Mouse (Mus musculus): ENCODE results near the gene Gm5662. TPM values are rescaled to one million over a fixed set of nuclear protein-coding genes. Genes with fewer than 3 reads are reported as not detected.

Gm5662 gene
- polyA plus RNA-seq, 1 experiment: not detected

Other genes with a start within 250 kb of the Gm5662 start
- not detected in 2 replicates for gene Gm2056, start 247.5 kb downstream of the Gm5662 start, polyA plus RNA-seq (2012; rRNA removed)
- not detected in 2 replicates for gene Gm16368, start 190.8 kb downstream of the Gm5662 start, polyA plus RNA-seq (2012; rRNA removed)
- gene Gm10436, start 92.4 kb downstream of the Gm5662 start, polyA plus RNA-seq (2012; rRNA removed): not detected in 2 replicates
- gene Gm8332, start 24.4 kb downstream of the Gm5662 start, polyA plus RNA-seq (2012; rRNA removed): not detected in 2 replicates
- gene Gm5039, start 49.5 kb upstream of the Gm5662 start, polyA plus RNA-seq (2012; rRNA removed): not detected in 2 replicates
- gene Adck1, start 86.1 kb upstream of the Gm5662 start, polyA plus RNA-seq (2012; rRNA removed): 36.4 and 36.7 TPM in 2 replicates